Mouse (Mus musculus): ENCODE data around the gene Mipep. TPM values are rescaled to one million over a fixed set of nuclear protein-coding genes. Genes with fewer than 3 reads are reported as not detected.

Gene Mipep
- polyA plus RNA-seq, 1 experiment, result 3.2 TPM

- no peaks in the 10 kb centered on the region for H3K4me1 ChIP-seq (ENCODE audit: control insufficient read depth, insufficient read depth, insufficient read length)
- H3K27me3 ChIP-seq (ENCODE audit: control insufficient read depth, insufficient read depth, low read length), result no peaks in the 10 kb centered on the region
- TF ChIP-seq CTCF (IDR thresholded peaks at IDR 0.05; ENCODE audit: extremely low read depth, insufficient read depth, insufficient read length, insufficient replicate concordance), result no peak
- no peak for TF ChIP-seq POLR2A (IDR thresholded peaks at IDR 0.05; ENCODE audit: low read depth, low read length)
- no peak overlapping the region for H3K27ac ChIP-seq (ENCODE audit: insufficient read depth, low read length)
- no peak overlapping the region for H3K4me3 ChIP-seq (ENCODE audit: extremely low read depth, insufficient read depth, insufficient read length)
- WGBS, result 87% methylated on average over 6 of the region's 6 CpGs
- DNase-seq (ENCODE audit: low read depth in 1 of 2, low spot score in 2 of 2), result no peak
- H3K36me3 ChIP-seq (ENCODE audit: control insufficient read depth, insufficient read depth, low read length), result peaks cover 5% of the 10 kb centered on the region
Measured at GRCm38 (mm10) chr14:60836709-60837108, 52.3 kb downstream of the Mipep start.

- TF ChIP-seq POLR2A (IDR thresholded peaks at IDR 0.05; ENCODE audit: low read depth, low read length) (no peak), CTCF (IDR thresholded peaks at IDR 0.05; ENCODE audit: extremely low read depth, insufficient read depth, insufficient read length, insufficient replicate concordance) (no peak)
- Histone ChIP-seq H3K4me1 (ENCODE audit: control insufficient read depth, insufficient read depth, insufficient read length) (no peaks in the 10 kb centered on the region), H3K36me3 (ENCODE audit: control insufficient read depth, insufficient read depth, low read length) (peaks cover 1% of the 10 kb centered on the region; the same call in 1 of the 2 replicates), H3K27ac (ENCODE audit: insufficient read depth, low read length) (no peak overlapping the region), H3K27me3 (ENCODE audit: control insufficient read depth, insufficient read depth, low read length) (no peaks in the 10 kb centered on the region), H3K4me3 (ENCODE audit: extremely low read depth, insufficient read depth, insufficient read length) (no peak overlapping the region)
- DNase-seq (ENCODE audit: low read depth in 1 of 2, low spot score in 2 of 2), result no peak
- 86% methylated on average over 8 of the region's 8 CpGs for WGBS
Measured at GRCm38 (mm10) chr14:60839654-60840053, 55.3 kb downstream of the Mipep start.

GRCm38 (mm10) chr14:60841977-60842659, 57.7 kb downstream of the Mipep start:
- H3K36me3 ChIP-seq (ENCODE audit: control insufficient read depth, insufficient read depth, low read length), result peaks cover 1% of the 10 kb centered on the region; the same call in 1 of the 2 replicates

GRCm38 (mm10) chr14:60843596-60843995, 59.2 kb downstream of the Mipep start:
- no peak overlapping the region for H3K4me3 ChIP-seq (ENCODE audit: extremely low read depth, insufficient read depth, insufficient read length)
- H3K27ac ChIP-seq (ENCODE audit: insufficient read depth, low read length), result no peak overlapping the region
- H3K27me3 ChIP-seq (ENCODE audit: control insufficient read depth, insufficient read depth, low read length), result no peaks in the 10 kb centered on the region
- H3K4me1 ChIP-seq (ENCODE audit: control insufficient read depth, insufficient read depth, insufficient read length), result no peaks in the 10 kb centered on the region
- DNase-seq (ENCODE audit: low read depth in 1 of 2, low spot score in 2 of 2), result no peak
- TF ChIP-seq CTCF (IDR thresholded peaks at IDR 0.05; ENCODE audit: extremely low read depth, insufficient read depth, insufficient read length, insufficient replicate concordance), result no peak
- no peak for TF ChIP-seq POLR2A (IDR thresholded peaks at IDR 0.05; ENCODE audit: low read depth, low read length)
- H3K36me3 ChIP-seq (ENCODE audit: control insufficient read depth, insufficient read depth, low read length), result peaks cover 1% of the 10 kb centered on the region; the same call in 1 of the 2 replicates
- 94% methylated on average over 7 of the region's 7 CpGs for WGBS

More at GRCm38 (mm10) chr14:60841977-60842659, 57.7 kb downstream of the Mipep start:
- no peak overlapping the region for H3K27ac ChIP-seq (ENCODE audit: insufficient read depth, low read length)
- no peaks in the 10 kb centered on the region for H3K27me3 ChIP-seq (ENCODE audit: control insufficient read depth, insufficient read depth, low read length)
- no peak for DNase-seq (ENCODE audit: low read depth in 1 of 2, low spot score in 2 of 2)
- WGBS, result 96% methylated on average over 14 of the region's 14 CpGs
- TF ChIP-seq POLR2A (IDR thresholded peaks at IDR 0.05; ENCODE audit: low read depth, low read length) (no peak), CTCF (IDR thresholded peaks at IDR 0.05; ENCODE audit: extremely low read depth, insufficient read depth, insufficient read length, insufficient replicate concordance) (no peak)
- H3K4me3 ChIP-seq (ENCODE audit: extremely low read depth, insufficient read depth, insufficient read length), result no peak overlapping the region
- H3K4me1 ChIP-seq (ENCODE audit: control insufficient read depth, insufficient read depth, insufficient read length), result no peaks in the 10 kb centered on the region

- TF ChIP-seq CTCF (IDR thresholded peaks at IDR 0.05; ENCODE audit: extremely low read depth, insufficient read depth, insufficient read length, insufficient replicate concordance) (no peak), POLR2A (IDR thresholded peaks at IDR 0.05; ENCODE audit: low read depth, low read length) (no peak)
- H3K27ac ChIP-seq (ENCODE audit: insufficient read depth, low read length), result no peak overlapping the region
- 83% methylated on average over 10 of the region's 10 CpGs for WGBS
- no peak overlapping the region for H3K4me3 ChIP-seq (ENCODE audit: extremely low read depth, insufficient read depth, insufficient read length)
- no peaks in the 10 kb centered on the region for H3K4me1 ChIP-seq (ENCODE audit: control insufficient read depth, insufficient read depth, insufficient read length)
- H3K27me3 ChIP-seq (ENCODE audit: control insufficient read depth, insufficient read depth, low read length), result no peaks in the 10 kb centered on the region
- DNase-seq (ENCODE audit: low read depth in 1 of 2, low spot score in 2 of 2), result no peak
- H3K36me3 ChIP-seq (ENCODE audit: control insufficient read depth, insufficient read depth, low read length), result peaks cover 2% of the 10 kb centered on the region; the same call in 1 of the 2 replicates
Measured at GRCm38 (mm10) chr14:60845261-60846045, 61.1 kb downstream of the Mipep start.

GRCm38 (mm10) chr14:60846174-60846573, 61.8 kb downstream of the Mipep start:
- 95% methylated on average over 5 of the region's 5 CpGs for WGBS
- TF ChIP-seq POLR2A (IDR thresholded peaks at IDR 0.05; ENCODE audit: low read depth, low read length), result no peak
- no peak for TF ChIP-seq CTCF (IDR thresholded peaks at IDR 0.05; ENCODE audit: extremely low read depth, insufficient read depth, insufficient read length, insufficient replicate concordance)
- H3K4me3 ChIP-seq (ENCODE audit: extremely low read depth, insufficient read depth, insufficient read length), result no peak overlapping the region
- no peak for DNase-seq (ENCODE audit: low read depth in 1 of 2, low spot score in 2 of 2)
- H3K27me3 ChIP-seq (ENCODE audit: control insufficient read depth, insufficient read depth, low read length), result no peaks in the 10 kb centered on the region
- H3K4me1 ChIP-seq (ENCODE audit: control insufficient read depth, insufficient read depth, insufficient read length), result no peaks in the 10 kb centered on the region
- no peak overlapping the region for H3K27ac ChIP-seq (ENCODE audit: insufficient read depth, low read length)
- peaks cover 5% of the 10 kb centered on the region; the same call in 1 of the 2 replicates for H3K36me3 ChIP-seq (ENCODE audit: control insufficient read depth, insufficient read depth, low read length)
